Mouse (Mus musculus): ENCODE results near the gene Qtrt1.

- TF ChIP-seq POLR2A (IDR thresholded peaks at IDR 0.05; ENCODE audit: low read depth, low read length) (no peak), CTCF (conservative IDR thresholded peaks at IDR 0.05; ENCODE audit: insufficient read depth, insufficient read length, low read depth, low read length) (no peak)
These were observed 38.1 kb downstream of the Qtrt1 start for GRCm38 (mm10) chr9:21449710-21450109.
